Mouse (Mus musculus) testis, postnatal 14 days (tissue): ENCODE data around the gene Gabra5.

Experiments
- DNase-seq: peaks from one replicate; pipeline ENCODE4 v3.0.0; 2021; ENCODE audit warnings: low spot score

Gene Gabra5

GRCm38 (mm10) chr7:57509681-57510141 is at the start of gene Gabra5:
Gabra5 (minus strand) TSS chr7:57510059.
- peak; percentile 5 for DNase-seq

GRCm38 (mm10) chr7:57538565-57538964 is 28.7 kb upstream of the Gabra5 start:
- peak; percentile 9 for DNase-seq

- DNase-seq = no peak
Observed at GRCm38 (mm10) chr7:57532676-57533075, 22.8 kb upstream of the Gabra5 start.

- no peak for DNase-seq
Observed at GRCm38 (mm10) chr7:57529954-57530353, 20.1 kb upstream of the Gabra5 start.

- DNase-seq = no peak
Observed at GRCm38 (mm10) chr7:57529451-57529850, 19.6 kb upstream of the Gabra5 start.

- DNase-seq = no peak
Observed at GRCm38 (mm10) chr7:57512955-57513354, 3.1 kb upstream of the Gabra5 start.

GRCm38 (mm10) chr7:57508860-57509632 is 813 bp downstream of the Gabra5 start:
- DNase-seq = no peak

- no peak for DNase-seq
Observed at GRCm38 (mm10) chr7:57502809-57503208, 7.0 kb downstream of the Gabra5 start.

GRCm38 (mm10) chr7:57491795-57492194 is 18.1 kb downstream of the Gabra5 start:
- DNase-seq = no peak

GRCm38 (mm10) chr7:57486907-57487306 is 23.0 kb downstream of the Gabra5 start:
- no peak for DNase-seq

- DNase-seq = no peak
Observed at GRCm38 (mm10) chr7:57482896-57483295, 27.0 kb downstream of the Gabra5 start.

GRCm38 (mm10) chr7:57473811-57474525 is 35.9 kb downstream of the Gabra5 start:
- DNase-seq = no peak

GRCm38 (mm10) chr7:57471316-57471715 is 38.5 kb downstream of the Gabra5 start:
- DNase-seq = no peak

GRCm38 (mm10) chr7:57460354-57460753 is 49.5 kb downstream of the Gabra5 start:
- DNase-seq = no peak

GRCm38 (mm10) chr7:57448239-57448638 is 61.6 kb downstream of the Gabra5 start:
- no peak for DNase-seq

- DNase-seq = no peak
Observed at GRCm38 (mm10) chr7:57422675-57423074, 87.2 kb downstream of the Gabra5 start.

- no peak for DNase-seq
Observed at GRCm38 (mm10) chr7:57421044-57421443, 88.8 kb downstream of the Gabra5 start.

GRCm38 (mm10) chr7:57419392-57419791 is 90.5 kb downstream of the Gabra5 start, which contains the start of gene Gabrb3:
Gabrb3 (plus strand) TSS chr7:57419692.
- no peak for DNase-seq

- DNase-seq = no peak
Observed at GRCm38 (mm10) chr7:57412896-57413295, 97.0 kb downstream of the Gabra5 start.

- DNase-seq = no peak
Observed at GRCm38 (mm10) chr7:57411163-57411562, 98.7 kb downstream of the Gabra5 start.

GRCm38 (mm10) chr7:57393551-57393950 is 116.3 kb downstream of the Gabra5 start:
- no peak for DNase-seq

- no peak for DNase-seq
Observed at GRCm38 (mm10) chr7:57390046-57390445, 119.8 kb downstream of the Gabra5 start.

- DNase-seq = no peak
Observed at GRCm38 (mm10) chr7:57387341-57387654, 122.6 kb downstream of the Gabra5 start.
